Mouse (Mus musculus) megakaryocyte progenitor cell, adult 5-6 weeks (primary cell): ENCODE measurements around the gene Neurl1b. TPM values are rescaled to one million over a fixed set of nuclear protein-coding genes. Genes with fewer than 3 reads are reported as not detected.

Source experiments
- ATAC-seq: replicated peaks from 2 replicates; pipeline ENCODE4 v1.8.0; 2016; ENCODE audit warnings: mild to moderate bottlenecking, moderate TSS enrichment, inconsistent platforms; ENCODE audit not compliant: poor library complexity
- total RNA-seq, 2 experiments: library from RNA; stranded (forward) in 1 of 2; stranded (reverse) in 1 of 2; fragments of 157-497, 149-512 nt in 1 of 2; fragments of 200-1000 nt in 1 of 2; gene quantifications; 2 replicates each; pipeline versions ENCODE4 v1.2.3 to v1.2.4; 2015 to 2017

The Neurl1b gene
- total RNA-seq, 2 experiments from 2014 or later, result 1.6 to 2.2 TPM

DNA sequence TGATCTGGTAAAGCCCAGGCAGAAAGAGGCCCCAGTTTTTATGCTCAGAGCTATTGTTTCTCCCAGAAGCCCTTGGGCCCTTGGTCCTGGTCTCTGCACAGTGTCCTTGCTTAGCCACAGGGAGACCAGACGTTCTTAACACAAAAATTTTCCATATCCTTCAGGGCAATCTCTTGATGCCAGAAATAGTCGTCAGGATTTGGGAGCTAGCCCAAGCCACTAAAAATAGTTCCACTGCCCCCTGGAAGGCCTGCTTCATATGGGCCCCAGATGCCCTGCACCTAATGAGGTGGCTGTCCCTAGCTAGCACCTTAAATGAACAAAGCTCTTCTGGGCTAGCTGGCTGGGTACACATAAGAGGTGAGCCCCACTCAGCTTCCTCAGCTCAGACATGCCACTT, 76.3 kb downstream of the Neurl1b start:
- no peak for ATAC-seq

DNA sequence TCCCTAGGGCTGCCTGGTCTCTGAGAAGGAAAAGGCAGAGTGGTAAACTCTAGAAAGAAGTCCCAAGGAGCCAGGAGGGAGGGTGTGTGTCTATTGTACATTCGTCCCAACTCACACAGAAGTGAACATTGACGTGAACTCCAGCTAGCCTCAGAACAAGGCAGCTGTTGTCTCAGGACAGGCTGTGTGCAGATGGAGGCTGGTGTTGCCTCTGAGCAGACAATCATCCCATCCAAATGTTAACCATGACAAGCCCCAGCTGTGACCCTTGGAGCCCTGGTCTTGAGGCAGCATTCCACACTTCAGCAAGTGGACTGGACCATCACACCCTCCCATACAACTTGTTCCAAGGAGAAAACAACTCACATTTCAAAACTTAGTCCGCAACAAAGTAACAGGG, 77.6 kb downstream of the Neurl1b start:
- ATAC-seq, result no peak

- ATAC-seq, result no peak
Measured at GRCm38 (mm10) chr17:26494642-26495468, 80.2 kb downstream of the Neurl1b start.

Other genes with a start within 250 kb of the Neurl1b start
- 0.42 and 2.4 TPM in 2 replicates for gene Pdia2, start 215.7 kb upstream of the Neurl1b start, total RNA-seq (2015)
- gene Pdia2, start 215.7 kb upstream of the Neurl1b start, total RNA-seq (2017), result 3.6 and 3.9 TPM in 2 replicates
- gene Rgs11, start 211.9 kb upstream of the Neurl1b start, total RNA-seq (2015), result 0.42 TPM in 1 of 2 replicates, not detected in the other
- gene Rgs11, start 211.9 kb upstream of the Neurl1b start, total RNA-seq (2017), result 0.33 TPM in 1 of 2 replicates, not detected in the other
- 0.44 and 0.74 TPM in 2 replicates for gene Arhgdig, start 207.0 kb upstream of the Neurl1b start, total RNA-seq (2015)
- 0.96 TPM in 1 of 2 replicates, not detected in the other for gene Arhgdig, start 207.0 kb upstream of the Neurl1b start, total RNA-seq (2017)
- gene Fam234a, start 170.6 kb upstream of the Neurl1b start, total RNA-seq (2015), result 5.1 and 5.5 TPM in 2 replicates
- gene Fam234a, start 170.6 kb upstream of the Neurl1b start, total RNA-seq (2017), result 4.6 and 6.4 TPM in 2 replicates
- 68.1 and 69.9 TPM in 2 replicates for gene Luc7l, start 161.9 kb upstream of the Neurl1b start, total RNA-seq (2015)
- gene Luc7l, start 161.9 kb upstream of the Neurl1b start, total RNA-seq (2017), result 100 and 126 TPM in 2 replicates
- gene Ergic1, start 146.7 kb downstream of the Neurl1b start, total RNA-seq (2015), result 99.7 and 123 TPM in 2 replicates
- gene Ergic1, start 146.7 kb downstream of the Neurl1b start, total RNA-seq (2017), result 42.2 and 48.3 TPM in 2 replicates
- gene Dusp1, start 147.3 kb downstream of the Neurl1b start, total RNA-seq (2015), result 89.7 and 162 TPM in 2 replicates
- 16.1 and 29.6 TPM in 2 replicates for gene Dusp1, start 147.3 kb downstream of the Neurl1b start, total RNA-seq (2017)
- 233 and 245 TPM in 2 replicates for gene Atp6v0e, start 248.4 kb downstream of the Neurl1b start, total RNA-seq (2015)
- gene Atp6v0e, start 248.4 kb downstream of the Neurl1b start, total RNA-seq (2017), result 309 and 383 TPM in 2 replicates